In genomic region chr10:80990406-80990805, GRCm38 (mm10) we compare ENCODE assay signal across 28 mouse cellular contexts. TPM values are rescaled to one million over a fixed set of nuclear protein-coding genes. Genes with fewer than 3 reads are reported as not detected.
DNase-seq lines count a peak whose midpoint lies in the region; ATAC-seq and TF ChIP-seq lines count a peak whose summit lies in the region.
"Had no signal": no experiment of that assay in that cellular context is flagged by ENCODE, and none has a peak within 500 bp of the region (broad histone marks: within the 10 kb centered on the region; RNA-seq: fewer than 3 reads in every experiment).

No protein-coding gene starts in this region.

- H3K9ac ChIP-seq in hindbrain, postnatal 0 days (replicated peaks; ENCODE audit: low read length) = no peak overlapping the region
- H3K9ac ChIP-seq: embryonic facial prominence, embryonic 13.5 days; forebrain, embryonic 12.5 days; hindbrain, embryonic 14.5 days; limb, embryonic 12.5 days; liver, postnatal 0 days had no signal

- WGBS in hindbrain, postnatal 0 days = 65% methylated on average over 7 of the region's 7 CpGs

- H3K4me1 ChIP-seq in hindbrain, postnatal 0 days (ENCODE audit: insufficient read depth, low read length) = no peaks in the 10 kb centered on the region

- no peaks in the 10 kb centered on the region for H3K9me3 ChIP-seq in hindbrain, postnatal 0 days (ENCODE audit: low read length)
- H3K9me3 ChIP-seq: embryonic facial prominence, embryonic 13.5 days; forebrain, embryonic 12.5 days; G1E; limb, embryonic 12.5 days had no signal

- no peak overlapping the region for H3K4me3 ChIP-seq in hindbrain, postnatal 0 days (ENCODE audit: low read length)
- H3K4me3 ChIP-seq: embryonic facial prominence, embryonic 13.5 days; erythroblast, embryonic 14.5 days; forebrain, embryonic 12.5 days; gastrocnemius, adult 2 months; limb, embryonic 12.5 days had no signal

- no peaks in the 10 kb centered on the region for H3K27me3 ChIP-seq in hindbrain, postnatal 0 days (ENCODE audit: insufficient read depth, low read length)

- no peak for ATAC-seq in hindbrain, postnatal 0 days
- ATAC-seq: intestine, embryonic 16.5 days; liver, postnatal 0 days had no signal

- no peaks in the 10 kb centered on the region for H3K36me3 ChIP-seq in hindbrain, postnatal 0 days (ENCODE audit: insufficient read depth, low read length)
- H3K36me3 ChIP-seq: embryonic facial prominence, embryonic 13.5 days; forebrain, embryonic 12.5 days; G1E; limb, embryonic 12.5 days had no signal

- no peak overlapping the region for H3K4me2 ChIP-seq in hindbrain, postnatal 0 days (ENCODE audit: low read depth, low read length)
- H3K4me2 ChIP-seq: embryonic facial prominence, embryonic 13.5 days; forebrain, embryonic 12.5 days; hindbrain, embryonic 14.5 days; limb, embryonic 12.5 days; liver, embryonic 11.5 days; midbrain, embryonic 11.5 days had no signal

- peak; percentile 50 to 51 for DNase-seq in B cell, adult 2 months
- DNase-seq in induced T-regulatory cell, adult 2 months (ENCODE audit: low read depth) = peak; percentile 61
- DNase-seq in thymus, adult 18-20 months = peak; percentile 40 to 43
- peak; percentile 47 to 69 for DNase-seq in thymus, postnatal 36 days
- DNase-seq in hindbrain, postnatal 0 days (ENCODE audit: low spot score) = no peak
- DNase-seq in cerebellum, postnatal 10 days = no peak
- no peak for DNase-seq in ovary, postnatal 36 days (ENCODE audit: low spot score)
- DNase-seq: adrenal gland, adult 2 months; cerebellum, adult 18-20 months; cerebellum, postnatal 25 days; gastrocnemius, adult 2 months; heart, postnatal 4 days; kidney, adult 9 months; kidney, postnatal 25 days; layer of hippocampus, postnatal 36 days; liver, postnatal 0 days; lung, postnatal 14 days had no signal

- H3K27ac ChIP-seq in hindbrain, postnatal 0 days = no peak overlapping the region
- H3K27ac ChIP-seq: embryonic facial prominence, embryonic 13.5 days; forebrain, embryonic 12.5 days; hindbrain, embryonic 14.5 days; limb, embryonic 12.5 days had no signal

- TF ChIP-seq CTCF in hindbrain, postnatal 0 days (IDR thresholded peaks at IDR 0.05; ENCODE audit: low read depth) = no peak

RNA-seq across cellular contexts. Expression of gene Gng7, which starts 24.3 kb away (rescaled TPM):
- 26.2 and 27.2 TPM in 2 replicates for total RNA-seq in hindbrain, postnatal 0 days (2014; rRNA removed)
- 18.9 and 22.1 TPM in 2 replicates for polyA plus RNA-seq in hindbrain, postnatal 0 days (2015; fragmentation: Nextera tagmentation; extraction: Ambion mirVana)
- total RNA-seq: neutrophil, adult 5-6 weeks had no signal
- polyA plus RNA-seq: erythroblast, embryonic 14.5 days had no signal

RNA-seq across cellular contexts. Expression of gene Diras1, which starts 35.1 kb away (rescaled TPM):
- total RNA-seq in hindbrain, postnatal 0 days (2014; rRNA removed) = 82.0 and 106 TPM in 2 replicates
- polyA plus RNA-seq in hindbrain, postnatal 0 days (2015; fragmentation: Nextera tagmentation; extraction: Ambion mirVana) = 69.0 and 78.7 TPM in 2 replicates
- total RNA-seq: heart, postnatal 4 days; megakaryocyte progenitor cell, adult 5-6 weeks; neutrophil, adult 5-6 weeks had no signal
- polyA plus RNA-seq: erythroblast, embryonic 14.5 days; liver, embryonic 11.5 days; liver, postnatal 0 days had no signal

RNA-seq across cellular contexts. Expression of gene Slc39a3, which starts 46.8 kb away (rescaled TPM):
- total RNA-seq in hindbrain, postnatal 0 days (2014; rRNA removed) = 118 and 126 TPM in 2 replicates
- polyA plus RNA-seq in hindbrain, postnatal 0 days (2015; fragmentation: Nextera tagmentation; extraction: Ambion mirVana) = 40.6 and 41.9 TPM in 2 replicates

Comparison
In these comparisons a context has a peak if more than half of its experiments do, and no peak if none do; other contexts are left out.
1. DNase-seq: peak in B cell, adult 2 months (2 of 2), induced T-regulatory cell, adult 2 months (single experiment), thymus, adult 18-20 months (2 of 2) and thymus, postnatal 36 days (2 of 2); none in hindbrain, postnatal 0 days (single experiment), cerebellum, postnatal 10 days (0 of 2) and ovary, postnatal 36 days (single experiment).